Mouse (Mus musculus): Measurements from ENCODE around the gene Lrrc42.
A peak's percentile ranks its signal among the peaks of the same experiment; 100 is the strongest.

Lrrc42 gene

DNA sequence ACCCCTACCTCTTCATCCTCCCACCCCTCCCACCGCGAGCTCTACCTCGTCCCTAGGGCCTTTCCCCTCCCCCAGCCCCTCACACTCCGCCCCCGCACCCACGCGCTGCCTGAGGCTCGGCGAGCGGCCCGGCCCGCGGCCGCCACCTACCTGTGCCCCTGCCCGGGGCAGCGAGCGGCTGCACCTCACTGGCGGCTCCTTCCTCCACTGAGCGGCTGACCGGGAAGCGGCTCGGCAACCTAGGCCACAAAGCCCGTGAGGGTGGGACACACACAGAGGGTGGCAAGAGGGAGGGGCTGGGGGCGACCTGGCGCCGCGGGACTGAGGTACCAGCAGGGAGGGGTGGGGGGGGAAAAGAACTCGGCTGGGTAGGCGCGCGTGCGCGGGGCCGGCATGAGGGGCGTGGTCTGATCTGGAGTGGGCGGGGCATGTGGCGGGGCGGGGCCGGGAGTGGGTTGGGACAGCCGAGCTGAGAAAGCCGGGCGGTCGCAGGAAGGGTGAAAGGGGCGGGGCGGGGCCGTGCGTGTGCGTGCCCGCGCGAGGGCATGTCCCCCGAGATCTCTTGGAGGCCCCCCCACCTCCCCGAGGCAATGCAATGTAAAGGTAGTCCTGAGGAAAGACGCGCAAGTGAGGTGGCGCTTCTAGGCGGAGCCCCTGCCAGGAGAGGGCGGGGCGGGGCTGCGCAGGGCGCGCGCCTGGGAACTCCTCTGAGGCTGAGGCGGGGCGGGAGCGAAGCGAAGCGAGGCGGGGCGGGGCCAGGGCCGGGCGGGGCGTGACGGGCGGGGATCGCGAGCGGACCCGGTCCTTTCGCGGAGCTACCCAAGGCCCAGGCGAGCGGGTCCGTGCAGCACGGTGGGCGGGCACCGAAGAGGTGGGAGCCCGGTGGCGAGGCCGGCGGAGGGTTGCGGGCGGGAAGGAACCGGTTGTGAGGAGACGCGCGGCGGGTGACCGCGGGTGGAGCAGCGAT lies at the start of gene Lrrc42, which contains the start of gene Hspb11:
Lrrc42 (minus strand) TSS at position 408 of the 967 bp plus-strand sequence.
Hspb11 (plus strand) TSS at position 469 of the 967 bp plus-strand sequence.
- peak; percentile 95 for DNase-seq (ENCODE audit: low read depth, low spot score)

DNA sequence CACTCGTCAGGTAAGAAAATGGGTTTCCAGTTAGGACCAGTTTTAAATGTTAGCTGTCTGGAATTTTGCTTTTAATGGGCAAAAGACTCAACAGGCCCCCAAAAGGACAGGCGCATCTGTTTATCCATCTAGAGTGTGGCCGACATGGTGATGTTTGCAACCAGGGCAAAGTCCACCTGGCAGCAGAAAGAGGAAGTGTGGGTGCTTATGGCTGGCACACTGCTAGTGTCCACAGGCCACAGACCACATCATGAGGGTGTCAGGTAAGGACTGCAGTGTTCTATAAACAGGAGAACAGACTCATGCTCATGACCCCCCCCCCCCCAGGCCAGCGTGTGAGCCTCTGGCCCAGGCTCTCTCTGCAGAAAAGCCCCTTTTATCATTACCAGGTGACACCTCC lies 49.5 kb upstream of the Lrrc42 start:
- no peak for DNase-seq (ENCODE audit: low read depth, low spot score)

DNA sequence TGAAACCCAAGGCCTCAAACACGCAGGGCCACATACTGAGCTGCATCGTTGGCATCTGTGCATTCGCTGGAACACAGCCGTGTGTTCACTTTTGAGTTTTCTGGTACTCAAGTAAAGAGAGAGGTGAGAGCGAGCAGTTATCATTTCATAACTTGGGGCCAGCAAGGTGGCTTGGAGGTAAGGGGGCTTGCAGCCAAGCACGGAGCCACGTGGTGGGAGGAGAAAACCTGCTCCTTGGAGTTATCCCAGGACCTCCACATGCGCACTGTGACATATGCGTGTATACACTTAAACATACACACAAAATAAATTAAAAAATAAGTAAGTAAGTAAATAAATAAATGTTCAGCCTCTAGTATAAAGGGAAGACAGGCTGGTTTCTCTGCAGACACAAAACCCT lies 48.9 kb upstream of the Lrrc42 start:
- no peak for DNase-seq (ENCODE audit: low read depth, low spot score)

DNA sequence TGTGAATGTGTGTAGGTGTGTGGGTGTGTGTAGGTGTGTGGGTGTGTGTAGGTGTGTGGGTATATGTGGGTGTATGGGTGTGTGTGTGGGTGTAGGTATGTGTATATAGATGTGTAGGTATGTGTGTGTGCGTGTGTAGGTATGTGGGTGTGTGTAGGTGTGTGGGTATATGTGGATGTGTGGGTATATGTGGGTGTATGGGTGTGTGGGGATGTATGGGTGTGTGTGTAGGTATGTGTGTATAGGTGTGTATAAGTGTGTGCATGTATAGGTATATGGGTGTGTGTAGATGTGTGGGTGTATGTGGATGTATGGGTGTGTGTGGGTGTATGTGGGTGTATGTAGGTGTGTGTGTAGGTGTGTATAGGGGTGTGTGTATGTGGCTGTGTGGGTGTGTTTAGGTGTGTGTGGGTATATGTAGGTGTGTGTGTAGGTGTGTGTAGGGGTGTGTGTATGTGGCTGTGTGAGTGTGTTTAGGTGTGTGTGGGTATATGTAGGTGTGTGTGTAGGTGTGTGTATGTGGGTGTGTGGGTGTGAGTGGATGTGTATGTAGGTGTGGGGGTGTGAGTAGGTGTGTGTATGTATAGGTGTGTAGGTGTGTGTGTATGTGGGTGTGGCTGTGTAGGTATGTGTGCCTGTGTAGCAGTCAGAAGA lies 47.7 kb upstream of the Lrrc42 start:
- no peak for DNase-seq (ENCODE audit: low read depth, low spot score)

DNA sequence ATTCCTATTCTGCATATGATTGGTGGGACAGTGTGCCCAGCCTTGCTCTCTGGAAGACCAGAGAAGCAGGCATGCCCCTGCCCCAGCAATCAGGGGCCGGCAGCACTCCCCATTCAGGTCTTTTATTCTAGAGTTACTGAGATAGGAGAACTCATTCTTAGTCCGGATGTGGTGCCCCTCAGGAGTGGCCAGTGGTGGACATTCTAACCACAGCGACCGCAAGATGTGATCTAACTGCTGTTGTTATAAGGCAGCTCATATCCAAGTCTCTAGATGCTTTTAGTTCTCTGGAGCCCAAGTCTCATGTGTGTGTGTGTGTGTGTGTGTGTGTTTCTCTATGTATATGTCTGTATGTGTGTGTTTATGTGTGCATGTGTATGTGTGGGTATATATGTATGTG lies 47.0 kb upstream of the Lrrc42 start:
- DNase-seq (ENCODE audit: low read depth, low spot score), result no peak

DNA sequence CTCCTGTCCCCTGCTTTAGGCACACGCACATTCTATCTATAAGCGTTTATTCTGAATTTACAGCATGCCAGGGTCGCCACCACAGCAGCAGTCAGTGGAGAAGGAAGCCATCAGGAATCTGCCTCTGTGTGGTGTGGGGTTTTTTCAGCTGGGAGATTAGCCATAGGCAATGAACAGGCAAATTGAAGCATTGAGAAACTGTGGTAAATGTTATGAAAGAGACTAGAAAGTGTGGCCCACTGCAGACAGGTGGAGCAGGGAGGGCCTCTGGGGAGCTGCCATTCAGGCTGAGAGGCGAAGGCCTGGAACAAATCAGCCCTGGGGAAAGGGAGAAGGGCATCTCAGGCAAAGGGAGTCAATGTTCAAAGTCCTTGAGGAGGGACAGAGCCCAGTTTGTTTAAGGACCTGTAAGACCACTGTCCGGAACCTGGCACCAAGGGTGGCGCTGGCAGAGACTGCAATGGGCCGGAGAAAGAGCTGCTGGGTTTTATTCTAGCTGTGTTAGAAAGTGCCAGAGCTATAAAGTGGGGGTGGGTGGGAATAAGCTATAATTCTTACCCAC lies 46.5 kb upstream of the Lrrc42 start:
- DNase-seq (ENCODE audit: low read depth, low spot score), result no peak

DNA sequence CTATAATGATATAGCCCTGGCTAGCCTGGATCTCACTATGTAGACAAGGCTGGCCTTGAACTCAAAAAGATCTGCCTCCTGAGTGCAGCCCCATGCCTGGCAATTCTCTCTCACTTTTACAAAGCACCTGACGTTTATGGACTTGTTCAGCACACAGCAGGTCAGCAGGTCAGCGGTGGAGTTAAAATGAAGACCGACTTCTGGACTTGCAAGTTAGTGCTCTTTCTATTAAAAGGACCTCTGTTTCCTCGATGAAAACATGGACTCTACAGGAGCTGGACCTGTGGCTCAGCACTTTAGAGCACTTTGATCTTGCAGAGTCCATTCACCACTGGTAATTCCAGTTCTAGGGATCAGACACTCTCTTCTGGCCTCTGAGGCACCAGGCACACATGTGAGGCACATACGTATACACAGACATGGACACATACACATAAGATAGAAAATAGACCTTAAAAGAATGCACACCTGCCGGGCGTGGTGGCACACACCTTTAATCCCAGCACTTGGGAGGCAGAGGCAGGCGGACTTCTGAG lies 44.8 kb upstream of the Lrrc42 start:
- DNase-seq (ENCODE audit: low read depth, low spot score), result no peak

DNA sequence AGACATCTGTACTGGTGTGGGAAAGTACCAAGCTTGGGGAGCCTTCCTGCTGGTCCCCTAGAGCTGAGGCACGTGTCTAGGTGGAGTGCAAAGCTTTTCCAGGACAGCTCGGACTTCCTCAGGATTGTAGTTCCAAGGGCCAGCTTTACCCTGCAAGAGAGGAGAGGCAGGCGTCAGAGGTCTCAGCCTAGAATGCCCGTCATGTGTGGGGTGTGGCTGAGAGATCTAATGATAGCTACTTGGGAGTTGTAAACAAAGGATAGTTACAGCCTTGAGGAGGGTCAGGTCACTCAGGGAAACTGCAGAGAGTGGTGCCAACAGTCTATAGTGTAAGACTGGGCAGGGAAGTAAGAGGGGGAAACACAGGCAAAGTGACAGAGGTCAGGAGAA lies 38.9 kb upstream of the Lrrc42 start:
- DNase-seq (ENCODE audit: low read depth, low spot score), result no peak

DNA sequence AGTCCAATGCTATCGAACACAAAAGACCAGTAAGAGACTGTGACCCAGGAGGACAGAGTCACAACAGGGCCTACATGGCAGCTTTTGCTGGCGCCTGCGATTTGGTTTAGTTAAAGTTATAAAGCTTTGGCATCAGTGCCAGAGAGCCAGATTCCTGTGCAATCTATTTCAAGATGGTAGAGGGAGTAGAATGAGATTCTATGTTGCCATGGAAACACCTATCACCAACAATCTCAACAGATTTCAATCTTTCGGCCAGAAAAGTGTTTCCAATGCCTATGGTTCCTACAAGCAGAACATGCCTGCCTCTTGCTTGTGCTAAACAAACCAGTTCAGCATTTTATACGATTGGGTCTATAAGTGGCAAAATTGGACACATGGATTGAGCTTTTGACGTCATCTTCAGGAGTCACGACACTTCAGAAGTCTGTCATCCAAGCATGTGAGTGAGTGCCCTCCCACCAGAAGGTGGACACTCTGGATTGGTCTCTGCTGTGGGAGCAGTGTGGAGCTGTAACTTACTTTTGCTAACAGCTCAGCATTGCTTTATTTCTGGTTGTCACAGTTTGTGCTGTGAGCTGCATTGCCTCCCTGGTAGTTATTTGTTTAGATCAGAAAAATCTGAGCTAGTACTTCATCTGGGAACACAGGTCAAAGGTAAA lies 38.4 kb upstream of the Lrrc42 start:
- DNase-seq (ENCODE audit: low read depth, low spot score), result no peak

DNA sequence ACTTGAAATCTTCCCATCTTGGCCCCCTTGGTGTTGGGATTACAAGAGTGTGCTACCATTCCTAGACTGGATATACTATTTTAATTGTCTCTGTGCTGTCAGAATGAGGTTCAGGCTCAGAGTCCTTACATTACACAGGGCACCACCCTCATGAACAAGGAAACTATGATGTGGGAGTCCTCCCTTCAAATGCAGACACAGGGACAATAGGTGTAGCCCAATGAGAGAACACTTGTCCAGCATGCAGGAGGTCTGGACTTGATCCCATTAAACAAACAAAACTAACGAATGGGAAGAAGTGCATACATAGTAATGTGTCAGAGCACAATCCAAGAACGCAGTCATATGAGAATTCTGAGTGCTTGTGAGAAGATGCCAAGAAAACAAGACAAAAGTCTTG lies 34.2 kb upstream of the Lrrc42 start:
- no peak for DNase-seq (ENCODE audit: low read depth, low spot score)

DNA sequence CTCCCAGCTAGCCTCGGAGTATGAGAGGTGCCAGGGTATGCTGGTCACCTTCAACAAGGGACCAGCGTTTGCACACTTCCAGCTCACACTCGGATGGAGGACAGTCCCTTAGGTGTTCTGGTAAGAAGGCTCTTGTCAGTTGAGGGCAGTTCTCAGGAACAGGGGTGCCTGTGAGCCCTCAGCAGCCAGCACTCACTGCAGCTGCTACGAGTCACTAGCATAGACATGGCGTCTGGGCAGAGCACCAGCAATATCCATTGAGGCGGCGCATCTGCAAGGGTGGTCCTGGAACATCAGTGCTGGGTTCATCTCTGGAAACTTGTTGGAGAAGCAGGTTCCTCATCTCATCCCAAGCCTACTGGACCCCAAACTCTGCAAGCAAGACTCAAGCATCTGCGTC lies 33.1 kb upstream of the Lrrc42 start:
- DNase-seq (ENCODE audit: low read depth, low spot score), result no peak

DNA sequence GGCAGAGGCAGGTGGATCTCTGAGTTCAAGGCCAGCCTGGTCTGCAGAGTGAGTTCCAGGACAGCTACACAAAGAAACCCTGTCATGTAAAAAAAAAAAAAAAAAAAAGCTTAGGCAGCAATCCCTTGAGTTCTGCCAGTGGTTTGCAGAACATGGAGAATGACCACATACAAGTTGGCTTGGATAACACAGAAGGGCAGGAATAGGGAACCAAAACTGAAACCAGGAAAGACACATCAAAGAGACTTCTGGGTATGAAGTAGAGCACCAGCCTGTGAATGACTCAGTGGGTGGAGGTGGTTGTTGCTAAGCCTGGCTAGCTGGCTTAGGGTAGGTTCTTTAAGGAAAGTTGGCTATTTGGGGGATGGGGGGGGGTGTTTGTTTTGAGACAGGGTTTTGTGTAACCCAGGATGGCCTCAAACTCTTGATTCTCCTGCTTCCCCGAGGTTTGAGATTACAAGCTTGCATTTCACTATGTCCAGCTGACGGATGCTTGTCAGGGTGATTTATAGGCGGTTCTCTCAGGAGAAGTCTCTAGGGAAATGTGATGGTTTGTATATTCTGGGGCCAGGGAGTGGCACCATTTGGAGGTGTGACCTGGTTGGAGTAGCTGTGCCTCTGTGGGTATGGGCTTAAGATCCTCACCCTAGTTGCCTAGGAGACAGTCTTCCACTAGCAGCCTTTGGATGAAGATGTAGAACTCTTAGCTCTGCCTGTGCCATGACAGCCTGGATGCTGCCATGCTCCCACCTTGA lies 32.3 kb upstream of the Lrrc42 start:
- no peak for DNase-seq (ENCODE audit: low read depth, low spot score)

DNA sequence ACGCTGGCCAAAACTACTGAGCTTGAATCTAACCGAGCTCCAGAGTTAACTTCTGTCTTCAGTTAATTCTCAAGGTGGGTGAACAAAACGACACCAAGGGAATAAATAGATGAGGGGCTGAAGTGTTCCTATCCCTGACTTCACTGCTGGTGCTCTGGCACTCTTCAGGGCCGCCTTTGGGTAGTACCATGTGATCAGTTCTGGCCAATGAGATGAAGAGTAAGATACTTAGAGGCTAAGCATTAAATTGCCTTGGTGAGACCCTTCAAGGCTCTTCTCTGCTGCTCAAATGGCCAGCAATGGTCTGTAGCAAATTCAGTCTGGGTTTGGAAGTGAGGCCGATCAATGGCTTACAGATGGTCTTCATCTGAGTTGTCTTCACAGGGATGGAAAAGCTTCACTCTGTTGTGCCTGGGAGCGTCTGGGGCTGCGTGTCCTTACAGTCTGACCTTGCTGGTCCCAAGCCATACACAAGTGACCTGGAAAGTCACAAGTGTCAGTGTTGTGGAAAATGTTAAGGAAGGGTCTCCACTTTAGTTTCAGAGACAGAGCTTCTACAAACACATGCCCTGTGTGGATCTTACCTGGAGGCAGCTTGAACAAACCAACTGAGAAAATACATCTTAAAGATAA lies 27.6 kb upstream of the Lrrc42 start:
- peak; percentile 31 for DNase-seq (ENCODE audit: low read depth, low spot score)

DNA sequence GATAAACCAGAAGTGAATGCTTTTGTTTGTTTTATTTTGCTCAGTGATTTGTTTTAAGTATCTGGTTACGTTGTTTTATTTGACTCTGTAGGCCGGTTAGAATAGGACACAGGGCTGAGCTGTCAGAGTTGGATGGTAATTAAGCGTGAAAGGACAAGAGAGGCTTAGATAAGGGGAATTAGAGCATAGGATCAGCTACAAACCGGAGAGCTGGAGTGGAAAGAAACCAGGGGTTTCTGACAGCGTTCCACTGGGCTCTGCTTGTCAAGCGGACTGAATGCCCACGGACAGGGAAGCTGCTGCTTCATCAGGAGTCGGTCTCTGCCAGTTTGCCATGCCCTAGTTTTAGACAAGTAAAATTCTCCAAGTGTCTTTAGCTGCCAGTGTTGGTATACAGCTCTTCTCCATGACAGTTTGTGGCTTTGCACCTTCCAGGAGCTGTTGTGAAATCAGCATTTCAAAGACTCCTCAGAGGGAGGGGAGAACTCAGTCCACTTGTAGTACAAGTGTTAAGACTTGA lies 24.9 kb upstream of the Lrrc42 start:
- peak; percentile 11 for DNase-seq (ENCODE audit: low read depth, low spot score)

DNA sequence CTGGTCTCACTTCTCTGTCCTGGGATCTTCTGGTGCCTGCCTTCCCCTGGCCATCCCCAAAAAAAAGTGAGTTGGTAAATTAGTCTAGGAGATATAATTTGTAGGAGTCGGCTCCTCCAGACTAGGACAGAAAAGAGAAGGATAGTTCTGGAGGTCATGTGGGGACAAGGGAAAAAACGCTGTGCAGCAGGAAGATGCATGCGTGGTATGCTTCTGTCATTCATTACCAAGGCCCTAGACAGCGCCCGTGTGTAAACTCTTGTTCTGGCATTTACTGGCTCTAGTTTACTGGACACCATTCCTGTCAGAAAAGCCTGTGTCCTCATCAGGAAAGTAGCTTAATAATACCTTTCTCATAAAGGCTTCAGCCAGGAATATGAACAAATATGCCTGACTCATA lies 21.2 kb upstream of the Lrrc42 start:
- no peak for DNase-seq (ENCODE audit: low read depth, low spot score)

DNA sequence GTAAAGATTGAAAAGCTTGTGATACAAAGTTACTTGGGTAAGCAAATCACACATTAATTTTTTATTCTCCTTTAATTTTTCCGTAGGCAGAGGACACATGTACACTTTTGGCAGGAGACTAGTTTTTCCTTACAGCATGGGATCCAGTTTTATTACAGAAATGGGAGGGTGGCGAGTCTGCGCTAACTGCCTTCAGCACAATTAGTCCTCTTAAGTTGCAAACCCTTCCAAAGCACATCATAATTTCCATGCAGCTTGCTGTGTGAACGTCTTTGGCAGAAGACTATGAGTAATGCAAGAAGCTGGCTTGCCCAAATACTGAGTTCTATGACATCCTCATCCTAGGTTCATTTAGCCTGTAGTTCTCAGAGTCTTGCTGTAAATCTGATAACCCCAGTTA lies 20.4 kb upstream of the Lrrc42 start:
- DNase-seq (ENCODE audit: low read depth, low spot score), result no peak

DNA sequence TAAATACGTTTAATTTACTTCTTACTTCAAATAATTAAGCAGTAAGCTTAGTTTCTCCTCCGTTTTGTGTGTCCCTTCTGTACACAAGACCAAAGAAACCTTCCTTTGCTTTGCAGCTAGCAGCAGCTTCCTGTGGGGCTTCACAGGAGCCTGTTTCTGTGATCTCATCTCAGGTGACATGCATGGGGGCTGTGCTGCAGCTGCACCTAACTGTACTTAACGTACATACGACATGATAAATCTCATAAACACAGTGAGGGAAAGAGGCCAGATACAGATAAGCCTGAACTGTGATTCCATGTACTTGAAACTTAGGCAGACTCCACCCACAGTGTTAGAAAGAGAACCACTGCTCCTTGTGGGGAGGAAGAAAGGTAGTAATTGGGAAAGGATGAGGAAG lies 6.7 kb upstream of the Lrrc42 start:
- no peak for DNase-seq (ENCODE audit: low read depth, low spot score)

DNA sequence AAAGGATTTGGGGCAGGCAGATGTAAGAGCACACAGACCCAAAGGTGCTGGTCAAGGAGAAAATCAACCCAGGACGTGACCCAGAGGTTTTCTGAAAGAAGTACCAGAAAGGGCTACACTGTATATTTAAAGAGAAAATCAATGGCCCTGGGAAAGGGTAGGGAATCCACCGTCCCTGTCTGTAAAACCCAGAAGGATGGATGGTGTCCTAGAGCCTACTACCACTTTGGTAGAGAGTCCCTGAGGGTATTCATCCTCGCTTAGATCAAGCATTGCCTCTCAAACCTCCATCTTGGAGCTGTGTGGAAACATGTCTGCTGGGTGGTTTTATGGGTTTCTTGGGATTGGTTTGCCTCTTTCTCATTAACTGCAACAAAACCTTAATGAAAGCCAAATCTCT lies 1.1 kb upstream of the Lrrc42 start:
- DNase-seq (ENCODE audit: low read depth, low spot score), result no peak

DNA sequence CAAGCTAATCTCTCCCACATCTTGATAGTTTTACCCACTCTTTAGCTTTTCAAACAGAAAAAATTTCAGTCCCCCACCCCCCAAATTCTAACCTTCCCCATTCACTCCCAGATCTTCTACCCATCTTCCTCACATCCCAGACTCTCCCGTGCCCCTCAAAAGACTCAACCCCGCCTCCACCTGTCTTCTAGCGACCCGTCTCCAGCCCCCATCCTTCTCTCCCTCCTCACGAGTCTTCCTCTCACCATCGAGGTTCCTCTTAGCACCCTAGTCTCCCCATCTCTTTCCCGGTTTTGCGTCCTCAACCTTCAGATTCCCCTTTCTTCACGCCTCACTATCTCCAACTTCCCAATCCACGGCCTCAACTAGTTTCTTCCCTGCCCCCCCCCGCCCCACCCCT lies 810 bp downstream of the Lrrc42 start:
- DNase-seq (ENCODE audit: low read depth, low spot score), result no peak

DNA sequence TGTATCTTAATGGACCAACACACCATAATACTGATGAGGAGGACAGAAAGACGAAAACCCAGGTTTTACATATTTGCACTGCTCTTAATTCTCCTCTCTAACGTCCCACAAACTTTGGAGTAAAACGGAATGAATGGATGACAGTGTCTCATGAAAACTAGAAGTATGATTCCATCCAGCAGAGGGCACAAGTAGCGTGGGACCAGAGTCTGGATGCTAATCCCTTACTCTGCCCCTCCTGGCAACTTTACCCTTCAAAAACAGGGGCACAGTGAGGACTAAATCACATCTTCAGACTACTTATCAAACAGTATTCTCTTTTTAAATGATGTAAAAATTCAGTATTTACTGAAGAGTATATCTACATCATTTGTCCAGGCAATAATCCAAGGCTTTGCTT lies 2.8 kb downstream of the Lrrc42 start:
- peak; percentile 47 for DNase-seq (ENCODE audit: low read depth, low spot score)
